Mouse (Mus musculus) embryonic facial prominence, embryonic 15.5 days (tissue): ENCODE results near the gene Ptprj. TPM values are rescaled to one million over a fixed set of nuclear protein-coding genes. Genes with fewer than 3 reads are reported as not detected.
"Not testable (repeated sequence)": the region's sequence is repeated elsewhere in the genome, so short reads cannot be mapped to it uniquely, and the experiment has no call there.

Experiments used
- ATAC-seq: fragments of 200-750 bp; cut with Nextera tagmentation; 2 replicates; pipeline ENCODE4 v1.8.0; 2017; ENCODE audit warnings: low read depth, moderate TSS enrichment; ENCODE audit not compliant: insufficient number of reproducible peaks, low FRiP score, low TSS enrichment
- H3K27ac ChIP-seq: fragments of 300-500 bp; sonication (generic); replicated peaks from 2 replicates; pipeline ENCODE4 v1.5.1; 2015; ENCODE audit warnings: mild to moderate bottlenecking, inconsistent platforms
- H3K27me3 ChIP-seq: fragments of 300-500 bp; sonication (generic); 2 replicates; pipeline ENCODE4 v1.6.1; 2015; ENCODE audit warnings: inconsistent platforms
- H3K36me3 ChIP-seq: fragments of 300-500 bp; sonication (generic); 2 replicates; pipeline ENCODE4 v1.6.1; 2015; ENCODE audit warnings: mild to moderate bottlenecking, inconsistent platforms
- H3K4me1 ChIP-seq: fragments of 300-500 bp; sonication (generic); 2 replicates; pipeline ENCODE4 v1.6.1; 2015; ENCODE audit warnings: inconsistent platforms
- H3K4me2 ChIP-seq: fragments of 300-500 bp; sonication (generic); replicated peaks from 2 replicates; pipeline ENCODE4 v1.6.1; 2015; ENCODE audit warnings: mild to moderate bottlenecking, inconsistent platforms
- H3K4me3 ChIP-seq: fragments of 300-500 bp; sonication (generic); replicated peaks from 2 replicates; pipeline ENCODE4 v1.5.1; 2015; ENCODE audit warnings: mild to moderate bottlenecking, inconsistent platforms
- H3K9ac ChIP-seq: fragments of 300-500 bp; sonication (generic); 2 replicates; pipeline ENCODE4 v1.6.1; 2015; ENCODE audit warnings: inconsistent platforms
- H3K9me3 ChIP-seq: fragments of 300-500 bp; sonication (generic); replicated peaks from 2 replicates; pipeline ENCODE4 v1.6.1; 2016; ENCODE audit warnings: inconsistent platforms
- WGBS: fragments of 180-500 bp; shearing (Covaris S2); methylation state at CpG from one replicate; pipeline ENCODE4 v1.1.7; 2015; 5-methylcytosine and 5-hydroxymethylcytosine counted together
- polyA plus RNA-seq: library from polyadenylated mRNA; unstranded; fragments of >200 nt; fragmentation: Nextera tagmentation; extraction: Ambion mirVana; gene quantifications from 2 replicates; pipeline ENCODE4 v1.2.1, GENCODE M21; 2015

The Ptprj gene
- polyA plus RNA-seq, 1 experiment from 2014 or later = 2.7 TPM

GRCm38 (mm10) chr2:90448967-90449740 is 131.3 kb downstream of the Ptprj start:
- Histone ChIP-seq H3K4me2 (no peak overlapping the region), H3K27me3 (no peaks in the 10 kb centered on the region), H3K9me3 (no peaks in the 10 kb centered on the region), H3K9ac (no peak overlapping the region), H3K36me3 (peaks cover 7% of the 10 kb centered on the region; the same call in 1 of the 2 replicates), H3K4me1 (no peaks in the 10 kb centered on the region), H3K27ac (no peak overlapping the region), H3K4me3 (no peak overlapping the region)
- 79% methylated on average over 15 of the region's 15 CpGs for WGBS
- no peak for ATAC-seq

- Histone ChIP-seq H3K27ac (no peak overlapping the region), H3K4me3 (no peak overlapping the region), H3K4me1 (no peaks in the 10 kb centered on the region), H3K9me3 (no peaks in the 10 kb centered on the region), H3K36me3 (no peaks in the 10 kb centered on the region), H3K4me2 (no peak overlapping the region), H3K9ac (no peak overlapping the region), H3K27me3 (no peaks in the 10 kb centered on the region)
- ATAC-seq = no peak
- WGBS = 67% methylated on average over 5 of the region's 5 CpGs
These were observed 136.6 kb downstream of the Ptprj start for GRCm38 (mm10) chr2:90443811-90444210.

- H3K36me3 ChIP-seq, H3K4me1 ChIP-seq, H3K27ac ChIP-seq, ATAC-seq, H3K27me3 ChIP-seq, H3K9ac ChIP-seq, H3K9me3 ChIP-seq, H3K4me3 ChIP-seq, H3K4me2 ChIP-seq: not testable (repeated sequence)
- WGBS = 40% methylated on average over 4 of the region's 4 CpGs
These were observed 138.6 kb downstream of the Ptprj start for GRCm38 (mm10) chr2:90441811-90442210.

- H3K27me3 ChIP-seq, H3K9ac ChIP-seq, H3K9me3 ChIP-seq, ATAC-seq, H3K27ac ChIP-seq, H3K4me1 ChIP-seq, H3K4me2 ChIP-seq, H3K36me3 ChIP-seq, H3K4me3 ChIP-seq: not testable (repeated sequence)
These were observed 140.3 kb downstream of the Ptprj start for GRCm38 (mm10) chr2:90440169-90440568.

- H3K4me1 ChIP-seq, H3K9ac ChIP-seq, H3K4me2 ChIP-seq, H3K27ac ChIP-seq, H3K4me3 ChIP-seq, H3K9me3 ChIP-seq, H3K27me3 ChIP-seq, H3K36me3 ChIP-seq, ATAC-seq: not testable (repeated sequence)
- 88% methylated on average over 1 of the region's 5 CpGs for WGBS
These were observed 143.0 kb downstream of the Ptprj start for GRCm38 (mm10) chr2:90437453-90437852.

- not testable (repeated sequence) for H3K4me3 ChIP-seq, H3K36me3 ChIP-seq, H3K4me2 ChIP-seq, H3K9ac ChIP-seq, H3K9me3 ChIP-seq, H3K27me3 ChIP-seq, H3K4me1 ChIP-seq, H3K27ac ChIP-seq, ATAC-seq
- no CpG with 5 or more reads among the region's 4 CpGs for WGBS
These were observed 150.7 kb downstream of the Ptprj start for GRCm38 (mm10) chr2:90429782-90430181.

- not testable (repeated sequence) for H3K9ac ChIP-seq, H3K9me3 ChIP-seq, H3K4me3 ChIP-seq, H3K4me2 ChIP-seq, ATAC-seq, H3K27ac ChIP-seq, H3K4me1 ChIP-seq, H3K27me3 ChIP-seq, H3K36me3 ChIP-seq
- no CpG with 5 or more reads among the region's 11 CpGs for WGBS
These were observed 151.3 kb downstream of the Ptprj start for GRCm38 (mm10) chr2:90428988-90429717.

- not testable (repeated sequence) for H3K9ac ChIP-seq, ATAC-seq, H3K9me3 ChIP-seq, H3K36me3 ChIP-seq, H3K4me1 ChIP-seq, H3K4me2 ChIP-seq, H3K4me3 ChIP-seq, H3K27me3 ChIP-seq, H3K27ac ChIP-seq
- no CpG with 5 or more reads among the region's 4 CpGs for WGBS
These were observed 155.5 kb downstream of the Ptprj start for GRCm38 (mm10) chr2:90424937-90425336.

- WGBS = 79% methylated on average over 6 of the region's 6 CpGs
- ATAC-seq, H3K9ac ChIP-seq, H3K9me3 ChIP-seq, H3K36me3 ChIP-seq, H3K4me1 ChIP-seq, H3K27me3 ChIP-seq, H3K27ac ChIP-seq, H3K4me3 ChIP-seq, H3K4me2 ChIP-seq: not testable (repeated sequence)
These were observed 158.2 kb downstream of the Ptprj start for GRCm38 (mm10) chr2:90422282-90422681.

GRCm38 (mm10) chr2:90414110-90414821 is 166.2 kb downstream of the Ptprj start:
- H3K4me2 ChIP-seq, H3K4me1 ChIP-seq, H3K36me3 ChIP-seq, H3K27me3 ChIP-seq, H3K27ac ChIP-seq, ATAC-seq, H3K9ac ChIP-seq, H3K4me3 ChIP-seq, H3K9me3 ChIP-seq: not testable (repeated sequence)
- WGBS = 60% methylated on average over 4 of the region's 4 CpGs

GRCm38 (mm10) chr2:90398633-90399107 is 181.8 kb downstream of the Ptprj start, which contains the start of gene Olfr1274-ps:
Gene Olfr1274-ps (plus strand): TSS chr2:90398683.
- H3K9me3 ChIP-seq, H3K27ac ChIP-seq, ATAC-seq, H3K4me2 ChIP-seq, H3K27me3 ChIP-seq, H3K9ac ChIP-seq, H3K4me3 ChIP-seq, H3K4me1 ChIP-seq, H3K36me3 ChIP-seq: not testable (repeated sequence)
- WGBS = 79% methylated on average over 5 of the region's 7 CpGs
